Mouse (Mus musculus): ENCODE measurements at regions not wholly inside any gene's neighbourhood (a gene's known extent, or its start where the extent isn't known, plus 50 kb on each side); places are given as distances from the start of the nearest gene placed in this dataset.

GRCm38 (mm10) chr12:110387567-110387966 is 59.4 kb upstream of the Ppp2r5c start:
- no peak for DNase-seq

GRCm38 (mm10) chr12:110389439-110389838 is 57.5 kb upstream of the Ppp2r5c start:
- DNase-seq = no peak

GRCm38 (mm10) chr12:110391464-110391863 is 55.5 kb upstream of the Ppp2r5c start:
- no peak for DNase-seq

GRCm38 (mm10) chr12:110393555-110393954 is 53.4 kb upstream of the Ppp2r5c start:
- no peak for DNase-seq
